Mouse (Mus musculus) monocyte, adult 5-6 weeks (primary cell): Measurements from ENCODE around the gene Rnpep. TPM values are rescaled to one million over a fixed set of nuclear protein-coding genes. Genes with fewer than 3 reads are reported as not detected.

Experiments
- ATAC-seq: fragments of 153-309, 156-312 bp; replicated peaks from 2 replicates; pipeline ENCODE4 v1.8.0; 2017; ENCODE audit warnings: mild to moderate bottlenecking; ENCODE audit not compliant: low TSS enrichment, insufficient number of reproducible peaks, severe bottlenecking, poor library complexity, low FRiP score
- total RNA-seq: library from RNA; stranded (forward); fragments of 200-1000, 200-491, 200-594 nt; gene quantifications from 3 replicates; pipeline ENCODE4 v1.2.3, GENCODE M21; 2017

Gene Rnpep
- total RNA-seq, 1 experiment from 2014 or later, result 66.6 TPM

- no peak for ATAC-seq
Observed at GRCm38 (mm10) chr1:135217607-135218233, 66.2 kb downstream of the Rnpep start.

- ATAC-seq, result no peak
Observed at GRCm38 (mm10) chr1:135213772-135214640, 69.9 kb downstream of the Rnpep start.

Other genes starting within 250 kb of the Rnpep start
- 0.10 to 0.32 TPM in 2 of 3 replicates, not detected in the other for gene Lgr6, start 178.8 kb downstream of the Rnpep start, total RNA-seq
- 25.1 to 87.0 TPM (median 26.0 TPM) in 3 replicates for gene Ptpn7, start 151.4 kb downstream of the Rnpep start, total RNA-seq
- gene Arl8a, start 137.3 kb downstream of the Rnpep start, total RNA-seq, result 52.6 to 85.7 TPM (median 55.1 TPM) in 3 replicates
- not detected in 3 replicates for gene Gpr37l1, start 116.4 kb downstream of the Rnpep start, total RNA-seq
- gene Elf3, start 25.5 kb downstream of the Rnpep start, total RNA-seq, result 0.19 TPM in 1 of 3 replicates, not detected in the others
- gene Timm17a, start 29.7 kb upstream of the Rnpep start, total RNA-seq, result 11.7 to 18.5 TPM (median 16.7 TPM) in 3 replicates
- not detected in 3 replicates for gene Lmod1, start 40.7 kb upstream of the Rnpep start, total RNA-seq
- gene Shisa4, start 91.2 kb upstream of the Rnpep start, total RNA-seq, result not detected in 3 replicates
- 21.4 to 32.9 TPM (median 21.8 TPM) in 3 replicates for gene Ipo9, start 146.4 kb upstream of the Rnpep start, total RNA-seq